Mouse (Mus musculus): ENCODE measurements around the gene Agfg1. TPM values are rescaled to one million over a fixed set of nuclear protein-coding genes. Genes with fewer than 3 reads are reported as not detected.

Agfg1 gene
- total and polyA plus RNA-seq, 3 experiments: 34.1 to 58.6 TPM; not detected in 1

DNA sequence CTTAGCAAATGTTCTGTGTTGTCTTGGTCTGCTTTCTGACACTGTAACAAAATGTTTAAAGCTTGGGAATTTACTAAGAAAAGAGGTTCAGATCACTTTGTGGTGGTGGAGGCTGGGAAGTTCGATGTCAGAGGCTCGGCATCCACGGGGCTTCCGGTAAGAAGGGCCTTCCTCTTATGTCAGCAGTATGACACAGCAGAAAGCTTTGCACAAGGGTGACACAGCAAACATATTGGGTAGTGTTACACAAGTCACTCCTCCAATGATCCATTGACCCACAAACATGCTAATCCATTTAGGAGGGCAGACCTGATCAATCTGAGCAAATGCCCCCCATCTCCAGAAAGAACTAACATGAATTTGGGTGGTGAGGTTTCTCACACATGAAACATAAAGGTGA lies 42.2 kb upstream of the Agfg1 start:
- no peak for TF ChIP-seq POLR2AphosphoS5 (IDR thresholded peaks at IDR 0.05; ENCODE audit: borderline replicate concordance, low read depth, low read length)
- TF ChIP-seq NRF1 (IDR thresholded peaks at IDR 0.05; ENCODE audit: insufficient read depth, low read depth, low read length, poor library complexity, severe bottlenecking): no peak
- H3K4me3 ChIP-seq (ENCODE audit: control insufficient read depth in 1 of 2, insufficient read depth in 1 of 2, low read depth in 2 of 2, low read length in 2 of 2): no peak overlapping the region
- peaks cover 0 to 3% of the 10 kb centered on the region in 2 experiments; a peak in 1 of 4 replicates for H3K4me1 ChIP-seq (ENCODE audit: control insufficient read depth in 1 of 2, insufficient read depth in 2 of 2, low read length in 2 of 2)
- H3K36me3 ChIP-seq (ENCODE audit: control insufficient read depth in 1 of 2, insufficient read depth in 2 of 2, low read length in 2 of 2): no peaks in the 10 kb centered on the region
- no peaks in the 10 kb centered on the region for H3K9me3 ChIP-seq (replicated peaks; ENCODE audit: insufficient read depth, low read length)
- DNase-seq (ENCODE audit: low read depth, low spot score): no peak
- H3K27me3 ChIP-seq (ENCODE audit: control insufficient read depth in 1 of 2, insufficient read depth in 2 of 2, low read length in 2 of 2): no peaks in the 10 kb centered on the region
- H3K79me2 ChIP-seq (ENCODE audit: control insufficient read depth, insufficient read depth, low read length, poor library complexity): no peaks in the 10 kb centered on the region
- H3K27ac ChIP-seq (ENCODE audit: control insufficient read depth, low read depth, low read length): no peak overlapping the region
- H3K9ac ChIP-seq (ENCODE audit: control insufficient read depth, low read depth, low read length, poor library complexity, severe bottlenecking): no peak overlapping the region

DNA sequence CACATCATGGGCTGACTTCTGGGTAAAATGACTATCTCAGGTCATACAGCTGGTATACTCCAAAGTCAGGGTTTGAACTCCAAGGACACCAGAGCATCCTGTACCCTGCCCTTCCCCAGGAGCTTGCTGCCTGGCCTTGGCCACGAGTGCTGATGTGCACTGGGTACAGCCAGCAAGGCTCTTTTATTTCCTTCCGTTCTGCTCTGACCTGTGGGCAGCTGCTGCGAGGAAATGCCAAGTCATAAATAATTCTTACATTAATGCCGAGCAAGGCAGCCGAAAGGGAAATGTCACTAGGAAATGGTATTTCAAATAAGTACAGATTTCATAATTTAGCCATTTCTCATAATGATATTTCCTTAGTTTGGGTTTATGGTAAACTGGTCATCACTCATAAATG lies 41.0 kb upstream of the Agfg1 start:
- Histone ChIP-seq H3K27ac (ENCODE audit: control insufficient read depth, low read depth, low read length) (no peak overlapping the region), H3K4me1 (ENCODE audit: control insufficient read depth in 1 of 2, insufficient read depth in 2 of 2, low read length in 2 of 2) (peaks cover 0 to 3% of the 10 kb centered on the region in 2 experiments; a peak in 1 of 4 replicates), H3K79me2 (ENCODE audit: control insufficient read depth, insufficient read depth, low read length, poor library complexity) (no peaks in the 10 kb centered on the region), H3K9ac (ENCODE audit: control insufficient read depth, low read depth, low read length, poor library complexity, severe bottlenecking) (no peak overlapping the region), H3K9me3 (replicated peaks; ENCODE audit: insufficient read depth, low read length) (no peaks in the 10 kb centered on the region), H3K36me3 (ENCODE audit: control insufficient read depth in 1 of 2, insufficient read depth in 2 of 2, low read length in 2 of 2) (no peaks in the 10 kb centered on the region), H3K4me3 (ENCODE audit: control insufficient read depth in 1 of 2, insufficient read depth in 1 of 2, low read depth in 2 of 2, low read length in 2 of 2) (no peak overlapping the region), H3K27me3 (ENCODE audit: control insufficient read depth in 1 of 2, insufficient read depth in 2 of 2, low read length in 2 of 2) (no peaks in the 10 kb centered on the region)
- no peak for TF ChIP-seq USF2 (IDR thresholded peaks at IDR 0.05; ENCODE audit: borderline replicate concordance in 1 of 2, insufficient read depth in 1 of 2, low read depth in 1 of 2, low read length in 2 of 2)
- no peak for TF ChIP-seq CTCF (IDR thresholded peaks at IDR 0.05 in 2 of 3, conservative IDR thresholded peaks at IDR 0.05 in 1 of 3; ENCODE audit: control insufficient read depth in 1 of 3, insufficient read depth in 1 of 3, low read depth in 2 of 3, low read length in 3 of 3, poor library complexity in 1 of 3, severe bottlenecking in 1 of 3)
- no peak for TF ChIP-seq CHD2 (IDR thresholded peaks at IDR 0.05; ENCODE audit: low read length)
- TF ChIP-seq ETS1 (IDR thresholded peaks at IDR 0.05; ENCODE audit: low read depth, low read length): no peak
- no peak for TF ChIP-seq ZNF384 (IDR thresholded peaks at IDR 0.05; ENCODE audit: low read depth, low read length)
- no peak for TF ChIP-seq CHD1 (IDR thresholded peaks at IDR 0.05; ENCODE audit: low read depth, low read length)
- no peak for TF ChIP-seq UBTF (IDR thresholded peaks at IDR 0.05; ENCODE audit: borderline replicate concordance, insufficient read depth, low read depth, low read length)
- no peak for TF ChIP-seq POLR2A (IDR thresholded peaks at IDR 0.05; ENCODE audit: control insufficient read depth in 1 of 2, insufficient read depth in 1 of 2, low read depth in 1 of 2, low read length in 2 of 2, poor library complexity in 1 of 2)
- TF ChIP-seq JUND (IDR thresholded peaks at IDR 0.05; ENCODE audit: low read depth, low read length): no peak
- no peak for TF ChIP-seq MAFK (IDR thresholded peaks at IDR 0.05; ENCODE audit: borderline replicate concordance, low read depth, low read length)
- DNase-seq (ENCODE audit: low read depth, low spot score): no peak

DNA sequence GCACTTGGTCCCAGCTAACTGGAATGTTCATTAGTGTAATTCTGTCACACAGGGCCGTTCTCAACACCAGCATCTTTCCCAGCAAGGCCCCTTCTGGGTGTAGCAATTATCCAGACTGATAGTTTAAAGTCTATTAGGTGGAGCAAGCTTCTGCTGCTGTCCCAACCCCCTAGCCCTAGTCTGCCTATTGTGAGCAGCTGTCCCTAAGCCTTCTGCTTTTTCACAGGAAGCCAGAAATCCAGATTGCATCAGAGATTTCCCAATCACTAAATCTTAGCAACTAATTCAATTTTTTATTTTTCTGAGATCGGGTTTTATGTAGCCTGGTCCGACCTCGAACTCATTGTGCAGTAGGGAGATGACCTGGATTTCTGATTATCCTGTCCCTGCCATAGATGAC lies 40.4 kb upstream of the Agfg1 start:
- TF ChIP-seq GATA1 (IDR thresholded peaks at IDR 0.05; ENCODE audit: low read depth, low read length): no peak
- no peak for TF ChIP-seq ZC3H11A (IDR thresholded peaks at IDR 0.05; ENCODE audit: low read depth, low read length)
- no peak for TF ChIP-seq MAZ (IDR thresholded peaks at IDR 0.05; ENCODE audit: low read depth, low read length)
- no peak for TF ChIP-seq TBP (IDR thresholded peaks at IDR 0.05; ENCODE audit: low read depth, low read length)
- no peaks in the 10 kb centered on the region for H3K9me3 ChIP-seq (replicated peaks; ENCODE audit: insufficient read depth, low read length)
- no peaks in the 10 kb centered on the region for H3K27me3 ChIP-seq (ENCODE audit: control insufficient read depth in 1 of 2, insufficient read depth in 2 of 2, low read length in 2 of 2)
- DNase-seq (ENCODE audit: low read depth, low spot score): no peak
- peaks cover 0 to 3% of the 10 kb centered on the region in 2 experiments; a peak in 1 of 4 replicates for H3K4me1 ChIP-seq (ENCODE audit: control insufficient read depth in 1 of 2, insufficient read depth in 2 of 2, low read length in 2 of 2)
- no peak overlapping the region for H3K27ac ChIP-seq (ENCODE audit: control insufficient read depth, low read depth, low read length)
- no peak overlapping the region for H3K4me3 ChIP-seq (ENCODE audit: control insufficient read depth in 1 of 2, insufficient read depth in 1 of 2, low read depth in 2 of 2, low read length in 2 of 2)
- no peak overlapping the region for H3K9ac ChIP-seq (ENCODE audit: control insufficient read depth, low read depth, low read length, poor library complexity, severe bottlenecking)
- no peaks in the 10 kb centered on the region for H3K79me2 ChIP-seq (ENCODE audit: control insufficient read depth, insufficient read depth, low read length, poor library complexity)
- H3K36me3 ChIP-seq (ENCODE audit: control insufficient read depth in 1 of 2, insufficient read depth in 2 of 2, low read length in 2 of 2): no peaks in the 10 kb centered on the region
